Mouse (Mus musculus) olfactory bulb, adult 2 months (tissue): ENCODE results near the gene Cacna2d4.

Experiments used
- CTCF ChIP-seq: fragments of 200-500 bp; IDR thresholded peaks from 2 replicates; pipeline ENCODE4 v1.5.1; 2012; ENCODE audit warnings: low read depth, mild to moderate bottlenecking, low read length, moderate library complexity; ENCODE audit not compliant: insufficient read depth
- POLR2A ChIP-seq: fragments of 200-500 bp; IDR thresholded peaks from 2 replicates; pipeline ENCODE4 v1.6.1; 2012; ENCODE audit warnings: mild to moderate bottlenecking, low read depth, low read length, moderate library complexity; ENCODE audit not compliant: insufficient read depth

DNA sequence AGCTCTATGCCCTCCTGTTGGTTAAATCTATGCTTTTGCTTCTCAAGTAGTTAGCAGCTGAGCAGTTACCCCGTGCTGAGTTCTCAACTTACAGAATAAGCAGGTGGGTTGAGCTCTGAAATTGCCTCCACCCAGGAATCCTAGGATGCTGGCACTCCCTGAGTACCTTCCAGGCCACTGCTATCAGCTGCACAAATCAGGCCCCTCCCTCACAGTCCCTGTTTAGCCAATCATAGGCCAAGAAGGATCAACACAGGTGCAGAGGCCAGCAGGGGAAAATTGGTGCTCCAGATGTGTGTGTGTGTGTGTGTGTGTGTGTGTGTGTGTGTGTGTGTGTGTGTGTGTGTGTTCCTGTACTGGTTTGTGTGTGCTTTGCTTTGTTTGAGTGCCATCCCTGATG, 95.8 kb downstream of the Cacna2d4 start:
- TF ChIP-seq POLR2A (no peak), CTCF (no peak)
